Mouse (Mus musculus): ENCODE results near the gene Lpgat1.

Gene Lpgat1

DNA sequence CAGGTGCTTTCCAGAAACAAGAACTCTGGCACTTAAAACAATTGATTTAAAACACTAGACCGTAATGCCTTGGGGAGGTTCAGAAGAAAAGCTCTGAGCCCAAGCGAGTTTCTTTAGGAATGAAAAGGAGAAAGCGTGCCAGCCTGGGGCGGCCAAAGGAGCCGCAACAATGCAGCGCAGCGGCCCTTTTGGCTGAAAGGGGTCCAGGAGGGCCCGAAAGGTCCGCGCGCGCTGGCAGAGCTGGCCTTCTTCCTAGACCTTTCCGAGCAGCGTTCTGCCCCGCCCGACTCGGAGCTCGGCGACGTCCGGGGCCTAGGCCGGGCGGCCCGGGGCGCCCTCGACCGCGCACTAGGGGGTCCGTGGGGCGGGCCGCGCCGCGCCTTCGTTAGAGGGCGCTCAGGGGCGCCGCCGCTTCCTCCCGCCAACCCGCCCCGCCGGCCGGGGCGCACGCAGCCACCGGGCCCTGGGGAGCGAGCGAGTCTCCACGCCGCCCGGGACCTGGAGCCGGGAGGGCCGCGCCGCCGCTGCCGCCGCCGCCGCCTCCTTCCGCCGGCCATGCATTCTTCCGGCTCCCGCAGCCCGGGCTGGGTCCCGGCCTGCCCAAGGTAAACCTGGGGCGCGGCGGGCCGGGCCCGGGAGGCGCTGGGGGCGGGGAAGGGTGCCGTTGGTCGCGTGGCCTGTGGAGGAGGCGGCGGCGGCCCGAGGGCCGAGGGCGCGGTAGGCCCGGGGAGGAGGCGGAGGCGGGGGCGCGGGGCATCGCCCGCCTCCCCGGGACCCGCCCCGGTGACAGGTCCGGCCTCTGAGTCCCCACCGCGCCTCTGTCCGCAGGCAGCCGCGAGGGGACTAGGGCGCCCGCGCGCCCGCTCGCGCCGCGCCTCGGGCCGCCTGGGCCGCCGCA lies at the start of gene Lpgat1:
TSS of gene Lpgat1 (plus strand) at position 234 of the 898 bp plus-strand sequence.
- no peak for DNase-seq (ENCODE audit: low read depth, low spot score)

DNA sequence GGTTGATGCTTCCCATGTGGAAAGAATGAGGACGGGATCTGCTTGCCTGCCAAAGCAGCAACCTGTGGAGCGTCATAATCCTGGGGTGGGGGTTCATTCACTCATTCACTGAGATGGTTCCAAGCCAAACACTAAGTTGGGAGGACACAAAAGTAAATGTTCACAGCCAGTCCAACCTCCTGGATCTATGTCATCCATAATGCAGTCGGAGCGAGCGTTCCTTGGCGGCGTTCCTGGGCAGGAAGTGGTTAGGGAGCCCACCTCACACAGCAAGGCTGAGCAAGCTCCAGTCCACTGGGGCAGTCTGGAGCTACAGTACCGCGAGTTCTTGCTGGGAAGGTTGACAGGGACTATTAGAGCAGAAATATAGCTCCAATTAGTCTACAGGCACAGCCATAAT lies 49.6 kb upstream of the Lpgat1 start:
- DNase-seq (ENCODE audit: low read depth, low spot score): no peak

DNA sequence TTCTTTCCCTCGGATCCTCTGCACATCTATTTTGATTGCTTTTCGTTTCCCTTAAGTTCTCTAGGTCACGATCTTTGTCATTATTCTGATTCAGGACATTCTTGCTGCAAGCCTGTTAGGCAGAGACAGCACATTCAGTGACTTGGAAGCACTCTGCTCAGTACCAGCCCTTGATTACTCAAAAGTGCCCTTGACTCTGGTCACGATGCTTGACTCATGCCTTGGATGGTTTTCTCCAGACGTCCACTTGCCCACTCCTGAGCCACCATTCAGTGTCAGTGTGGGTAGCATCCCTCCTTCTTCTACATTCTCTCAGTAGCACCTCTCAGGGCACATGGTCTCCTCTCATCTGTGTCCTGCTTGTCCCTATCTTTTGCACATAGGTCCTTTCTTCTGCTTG lies 43.6 kb upstream of the Lpgat1 start:
- no peak for DNase-seq (ENCODE audit: low read depth, low spot score)

- no peak for DNase-seq (ENCODE audit: low read depth, low spot score)
Observed at GRCm38 (mm10) chr1:191681633-191682032, 36.0 kb upstream of the Lpgat1 start.

- DNase-seq (ENCODE audit: low read depth, low spot score): no peak
Observed at GRCm38 (mm10) chr1:191687531-191687930, 30.1 kb upstream of the Lpgat1 start.

GRCm38 (mm10) chr1:191693231-191693630 lies 24.4 kb upstream of the Lpgat1 start:
- DNase-seq (ENCODE audit: low read depth, low spot score): no peak

DNA sequence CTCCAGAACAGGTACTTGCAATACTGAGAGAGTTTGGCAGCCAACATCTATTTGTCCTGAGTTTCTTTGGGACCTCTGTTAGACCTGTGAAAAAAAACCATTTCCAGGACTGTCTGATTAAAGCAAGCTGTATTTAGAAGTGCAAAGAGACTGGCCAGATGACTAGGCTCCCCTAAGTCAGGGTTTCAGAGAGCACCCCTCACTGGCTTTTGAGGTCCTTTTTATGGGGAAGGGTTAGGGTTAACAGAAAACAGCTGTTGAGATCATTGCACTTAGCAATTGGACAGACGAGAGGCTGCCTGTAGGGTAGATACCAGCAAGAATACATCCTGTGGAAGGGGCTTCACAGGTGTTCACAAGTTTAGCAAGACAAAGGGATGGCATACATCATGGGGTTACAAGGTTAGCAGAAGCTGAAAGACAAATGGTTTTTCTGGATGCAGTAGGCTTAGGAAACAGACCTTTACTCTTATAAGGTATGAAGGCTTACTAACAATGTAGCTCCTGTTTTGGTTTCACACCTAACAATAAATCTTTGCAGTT lies 19.3 kb upstream of the Lpgat1 start:
- no peak for DNase-seq (ENCODE audit: low read depth, low spot score)

- DNase-seq (ENCODE audit: low read depth, low spot score): no peak
Observed at GRCm38 (mm10) chr1:191704535-191704934, 13.1 kb upstream of the Lpgat1 start.

- no peak for DNase-seq (ENCODE audit: low read depth, low spot score)
Observed at GRCm38 (mm10) chr1:191706541-191707078, 11.0 kb upstream of the Lpgat1 start.

GRCm38 (mm10) chr1:191709811-191710210 lies 7.8 kb upstream of the Lpgat1 start:
- no peak for DNase-seq (ENCODE audit: low read depth, low spot score)

GRCm38 (mm10) chr1:191712224-191712838 lies 5.3 kb upstream of the Lpgat1 start:
- DNase-seq (ENCODE audit: low read depth, low spot score): no peak

- DNase-seq (ENCODE audit: low read depth, low spot score): no peak
Observed at GRCm38 (mm10) chr1:191713813-191714212, 3.8 kb upstream of the Lpgat1 start.

DNA sequence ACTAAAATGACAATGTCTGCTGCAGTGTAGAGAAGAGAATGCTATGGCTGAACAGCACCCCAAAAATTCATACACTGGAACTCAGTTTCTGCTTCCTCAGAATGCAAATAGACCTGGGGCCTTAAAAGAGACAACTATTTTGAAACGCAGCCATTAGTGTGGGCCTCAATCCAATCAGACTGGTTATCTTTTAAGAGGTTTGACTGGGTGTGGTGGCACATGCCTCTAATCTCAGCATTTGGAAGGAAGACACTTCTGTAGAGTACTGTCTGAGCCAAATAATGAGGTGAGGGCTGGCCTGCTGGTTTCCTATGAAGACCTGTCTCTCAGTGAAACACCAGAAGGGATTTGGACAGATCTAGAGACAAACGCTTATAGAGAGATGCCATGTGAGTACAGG lies 2.5 kb upstream of the Lpgat1 start:
- DNase-seq (ENCODE audit: low read depth, low spot score): no peak

DNA sequence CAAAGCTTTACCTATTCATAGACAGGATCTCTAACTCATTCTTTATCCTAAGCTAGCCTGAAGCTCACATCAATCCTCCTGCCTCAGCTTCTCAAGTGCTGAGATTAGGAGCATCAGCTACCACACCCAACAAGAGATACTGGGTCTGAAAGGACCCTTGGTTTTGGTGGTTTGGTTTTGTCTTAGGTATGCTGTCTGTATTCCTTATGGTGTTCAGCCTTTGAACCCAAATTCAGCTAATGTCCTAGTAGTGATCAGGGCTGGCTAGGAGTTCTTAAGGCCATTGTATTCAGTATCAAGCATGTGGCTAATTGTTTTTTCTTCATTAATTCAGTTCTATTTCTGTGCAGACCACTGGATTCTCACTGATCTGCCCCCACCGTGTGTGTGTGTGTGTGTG lies 493 bp upstream of the Lpgat1 start:
- DNase-seq (ENCODE audit: low read depth, low spot score): no peak

DNA sequence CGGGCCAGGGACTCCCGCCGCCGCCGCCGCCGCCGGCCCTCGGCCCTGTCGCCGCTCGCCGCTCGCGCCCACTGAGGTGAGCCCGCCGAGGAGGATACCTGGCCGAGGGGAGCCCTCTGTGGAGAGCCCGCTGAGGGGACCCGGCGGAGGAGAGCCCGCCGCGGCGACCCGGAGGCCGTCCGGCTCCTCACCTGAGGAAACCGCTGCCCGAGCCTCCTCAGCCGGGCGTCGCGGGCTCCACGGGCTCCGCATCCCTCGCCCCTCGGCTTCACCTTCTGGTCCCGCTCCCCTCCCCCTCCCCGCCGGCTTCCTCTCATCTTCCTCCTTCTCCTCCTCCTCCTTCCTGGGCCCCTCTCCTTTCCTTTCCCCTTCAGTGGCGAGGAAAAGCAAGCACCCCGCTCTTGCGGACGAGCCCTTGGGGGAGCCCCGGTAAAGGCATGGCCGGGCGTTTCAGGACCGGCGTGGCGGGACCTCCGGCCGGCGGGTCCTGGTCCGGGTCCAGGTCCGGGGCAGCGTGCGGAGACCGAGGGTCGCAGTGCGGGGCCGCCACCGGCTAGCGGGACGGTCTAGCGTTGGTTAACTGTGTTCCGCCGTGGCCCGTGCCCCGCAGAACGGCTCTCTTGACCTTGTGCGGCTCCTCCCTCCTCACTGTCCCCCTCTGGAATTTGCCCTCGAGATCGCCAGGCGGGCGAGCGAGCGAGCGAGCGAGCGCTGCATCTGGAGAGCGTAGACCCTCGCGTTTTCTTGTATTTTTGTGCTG lies 1.1 kb downstream of the Lpgat1 start:
- no peak for DNase-seq (ENCODE audit: low read depth, low spot score)

GRCm38 (mm10) chr1:191719326-191719725 lies 1.7 kb downstream of the Lpgat1 start:
- DNase-seq (ENCODE audit: low read depth, low spot score): no peak

GRCm38 (mm10) chr1:191720419-191720818 lies 2.8 kb downstream of the Lpgat1 start:
- peak; percentile 53 for DNase-seq (ENCODE audit: low read depth, low spot score)

DNA sequence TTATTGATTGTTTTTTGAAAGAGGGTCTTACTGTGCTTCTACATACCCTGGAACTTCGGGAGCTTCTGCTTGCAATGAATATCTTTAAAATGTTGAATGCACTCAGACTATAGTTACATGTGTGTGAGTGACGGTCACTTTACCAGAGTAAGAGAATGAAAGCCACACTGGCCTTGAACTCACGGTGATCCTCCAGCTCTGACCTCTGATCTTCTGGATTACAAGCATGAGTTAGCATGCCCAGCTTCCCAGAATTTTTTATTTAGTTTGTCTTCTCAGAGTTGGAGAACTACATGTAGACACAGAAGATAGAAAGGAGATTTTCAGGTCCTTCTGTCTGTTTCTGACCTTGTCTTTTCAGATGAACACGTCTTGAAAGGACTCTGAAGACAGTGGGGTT lies 5.1 kb downstream of the Lpgat1 start:
- DNase-seq (ENCODE audit: low read depth, low spot score): no peak

DNA sequence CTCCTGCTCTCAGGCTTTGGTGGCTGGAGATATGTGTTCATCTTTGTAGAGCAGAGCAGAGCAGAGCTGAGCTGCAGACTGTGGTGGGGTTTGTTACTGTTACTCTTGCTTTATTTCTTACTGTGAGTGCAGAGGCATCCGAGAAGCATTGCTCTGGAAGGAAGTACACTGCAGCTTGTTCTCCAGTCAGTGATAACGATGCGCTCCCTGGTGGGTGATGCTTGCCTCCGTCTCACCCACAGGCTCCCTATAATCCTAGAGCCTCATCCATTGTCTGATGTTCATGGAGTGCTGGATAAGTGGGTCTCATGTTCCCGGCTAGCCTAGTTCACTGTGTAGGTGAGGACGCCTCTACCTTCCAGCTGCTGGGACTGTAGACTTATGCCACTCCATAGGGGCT lies 6.0 kb downstream of the Lpgat1 start:
- DNase-seq (ENCODE audit: low read depth, low spot score): no peak

DNA sequence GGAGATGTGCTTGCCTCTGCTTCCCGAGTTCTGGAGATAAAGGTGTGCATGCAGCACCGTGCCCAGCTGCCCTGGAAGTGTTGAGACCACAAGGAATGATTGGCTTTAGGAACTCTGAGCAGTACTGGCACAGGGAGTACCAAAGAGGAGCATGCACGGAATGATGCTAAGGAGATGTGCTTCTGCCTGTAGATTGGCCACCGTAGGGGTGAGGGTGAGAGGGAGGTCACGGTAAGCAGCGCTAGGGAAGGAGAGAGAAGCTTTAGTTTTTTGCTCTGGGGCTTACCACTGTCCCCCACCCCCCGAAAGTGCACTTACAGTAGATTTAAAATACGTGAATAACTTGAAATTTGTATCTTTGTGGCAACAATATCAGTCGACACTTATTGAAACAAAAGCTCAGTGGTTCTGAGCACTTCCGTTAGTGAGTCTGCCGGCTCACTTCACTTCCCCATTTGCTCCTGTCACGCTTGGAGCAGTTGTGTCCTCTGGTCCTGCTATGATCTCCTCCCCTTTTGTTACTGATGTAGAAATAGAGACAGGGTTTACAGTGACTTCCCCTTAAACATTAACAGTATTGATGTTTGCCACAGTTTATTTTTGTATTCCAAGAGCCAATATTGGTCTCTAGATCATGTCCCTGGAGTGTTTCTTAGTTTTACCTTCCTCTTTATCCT lies 6.9 kb downstream of the Lpgat1 start:
- no peak for DNase-seq (ENCODE audit: low read depth, low spot score)

DNA sequence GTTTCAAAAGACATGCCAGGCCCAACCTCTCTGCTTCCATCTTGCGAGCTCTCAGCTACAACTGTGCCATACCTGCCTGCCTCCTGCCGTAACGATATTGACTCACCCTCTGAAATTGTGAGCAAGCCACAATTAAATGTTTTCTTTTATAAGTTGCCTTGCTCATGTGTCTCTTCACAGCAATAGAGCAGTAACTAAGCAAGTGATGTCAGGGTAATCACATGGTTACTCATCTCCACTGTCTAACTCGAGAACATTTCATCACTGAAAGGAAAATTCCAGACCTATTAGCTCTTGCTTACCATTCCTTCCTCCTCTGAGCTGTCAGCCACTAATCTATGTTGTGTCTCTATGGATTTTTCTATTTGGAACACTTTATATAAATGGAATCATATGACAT lies 15.0 kb downstream of the Lpgat1 start:
- DNase-seq (ENCODE audit: low read depth, low spot score): no peak

All from telencephalon, adult 2 months (tissue).